Mouse (Mus musculus): ENCODE results near the gene Mreg. TPM values are rescaled to one million over a fixed set of nuclear protein-coding genes. Genes with fewer than 3 reads are reported as not detected.
"Not testable (repeated sequence)": the region's sequence is repeated elsewhere in the genome, so short reads cannot be mapped to it uniquely, and the experiment has no call there.

Mreg gene
- polyA plus RNA-seq, 1 experiment from 2014 or later, result 34.6 TPM

GRCm38 (mm10) chr1:72253881-72254491 is 41.9 kb upstream of the Mreg start:
- Histone ChIP-seq H3K4me3 (ENCODE audit: low read depth, low read length) (peak overlapping the region; percentile 42), H3K4me2 (replicated peaks; ENCODE audit: low read depth) (peak overlapping the region; percentile 59), H3K36me3 (ENCODE audit: control insufficient read depth, insufficient read depth, low read length) (no peaks in the 10 kb centered on the region), H3K4me1 (replicated peaks; ENCODE audit: control insufficient read depth, insufficient read depth) (0 out of 2 replicates have a peak, but pooled peaks cover 4% of the 10 kb centered on the region), H3K9ac (ENCODE audit: low read length) (peak overlapping the region; percentile 71), H3K27me3 (ENCODE audit: control insufficient read depth, insufficient read depth, low read length) (no peaks in the 10 kb centered on the region), H3K27ac (replicated peaks) (peak overlapping the region; percentile 18; the same call in 1 of the 2 replicates), H3K9me3 (ENCODE audit: control insufficient read depth, low read length) (no peaks in the 10 kb centered on the region)
- ATAC-seq (ENCODE audit: low FRiP score, low TSS enrichment) (no peak), DNase-seq (ENCODE audit: low spot score) (no peak)
- no peak for TF ChIP-seq CTCF (IDR thresholded peaks at IDR 0.05; ENCODE audit: low read depth)
- no peak for TF ChIP-seq EP300 (optimal IDR thresholded peaks at IDR 0.05)
- 28% methylated on average over 11 of the region's 11 CpGs for WGBS

GRCm38 (mm10) chr1:72251806-72252205 is 39.7 kb upstream of the Mreg start:
- Histone ChIP-seq H3K27me3 (ENCODE audit: control insufficient read depth, insufficient read depth, low read length) (no peaks in the 10 kb centered on the region), H3K27ac (replicated peaks) (no peak overlapping the region), H3K9me3 (ENCODE audit: control insufficient read depth, low read length) (no peaks in the 10 kb centered on the region), H3K36me3 (ENCODE audit: control insufficient read depth, insufficient read depth, low read length) (no peaks in the 10 kb centered on the region), H3K4me3 (ENCODE audit: low read depth, low read length) (no peak overlapping the region), H3K4me1 (replicated peaks; ENCODE audit: control insufficient read depth, insufficient read depth) (0 out of 2 replicates have a peak, but pooled peaks cover 4% of the 10 kb centered on the region), H3K9ac (ENCODE audit: low read length) (no peak overlapping the region), H3K4me2 (replicated peaks; ENCODE audit: low read depth) (no peak overlapping the region)
- ATAC-seq (ENCODE audit: low FRiP score, low TSS enrichment), result no peak
- 88% methylated on average over 1 of the region's 1 CpGs for WGBS
- TF ChIP-seq EP300 (optimal IDR thresholded peaks at IDR 0.05) (no peak), CTCF (IDR thresholded peaks at IDR 0.05; ENCODE audit: low read depth) (no peak)
- no peak for DNase-seq (ENCODE audit: low spot score)

GRCm38 (mm10) chr1:72248226-72248737 is 36.2 kb upstream of the Mreg start:
- WGBS, result 48% methylated on average over 9 of the region's 9 CpGs
- H3K36me3 ChIP-seq (ENCODE audit: control insufficient read depth, insufficient read depth, low read length); ATAC-seq (ENCODE audit: low FRiP score, low TSS enrichment); H3K4me1 ChIP-seq (replicated peaks; ENCODE audit: control insufficient read depth, insufficient read depth); H3K4me3 ChIP-seq (ENCODE audit: low read depth, low read length); H3K4me2 ChIP-seq (replicated peaks; ENCODE audit: low read depth); H3K27ac ChIP-seq (replicated peaks); DNase-seq (ENCODE audit: low spot score); H3K9ac ChIP-seq (ENCODE audit: low read length); H3K9me3 ChIP-seq (ENCODE audit: control insufficient read depth, low read length); H3K27me3 ChIP-seq (ENCODE audit: control insufficient read depth, insufficient read depth, low read length): not testable (repeated sequence)

GRCm38 (mm10) chr1:72244317-72245036 is 32.4 kb upstream of the Mreg start:
- Histone ChIP-seq H3K27ac (replicated peaks) (peak overlapping the region; percentile 98), H3K9me3 (ENCODE audit: control insufficient read depth, low read length) (no peaks in the 10 kb centered on the region), H3K9ac (ENCODE audit: low read length) (no peak overlapping the region), H3K27me3 (ENCODE audit: control insufficient read depth, insufficient read depth, low read length) (no peaks in the 10 kb centered on the region), H3K4me1 (replicated peaks; ENCODE audit: control insufficient read depth, insufficient read depth) (no peaks in the 10 kb centered on the region), H3K36me3 (ENCODE audit: control insufficient read depth, insufficient read depth, low read length) (no peaks in the 10 kb centered on the region), H3K4me3 (ENCODE audit: low read depth, low read length) (peak overlapping the region; percentile 47), H3K4me2 (replicated peaks; ENCODE audit: low read depth) (peak overlapping the region; percentile 63; the same call in 1 of the 2 replicates)
- DNase-seq (ENCODE audit: low spot score), result peak; percentile 34
- ATAC-seq (ENCODE audit: low FRiP score, low TSS enrichment), result peak; percentile 84
- TF ChIP-seq EP300 (optimal IDR thresholded peaks at IDR 0.05) (peak; percentile 60), CTCF (IDR thresholded peaks at IDR 0.05; ENCODE audit: low read depth) (no peak)
- under 1% methylated on average over 12 of the region's 12 CpGs for WGBS

GRCm38 (mm10) chr1:72243656-72244316 is 31.7 kb upstream of the Mreg start:
- peak overlapping the region; percentile 98 for H3K27ac ChIP-seq (replicated peaks)
- H3K9me3 ChIP-seq (ENCODE audit: control insufficient read depth, low read length), result no peaks in the 10 kb centered on the region
- H3K4me1 ChIP-seq (replicated peaks; ENCODE audit: control insufficient read depth, insufficient read depth), result no peaks in the 10 kb centered on the region
- H3K27me3 ChIP-seq (ENCODE audit: control insufficient read depth, insufficient read depth, low read length), result no peaks in the 10 kb centered on the region
- H3K4me2 ChIP-seq (replicated peaks; ENCODE audit: low read depth), result peak overlapping the region; percentile 63
- H3K36me3 ChIP-seq (ENCODE audit: control insufficient read depth, insufficient read depth, low read length), result no peaks in the 10 kb centered on the region
- DNase-seq (ENCODE audit: low spot score), result peak; percentile 97
- H3K4me3 ChIP-seq (ENCODE audit: low read depth, low read length), result peak overlapping the region; percentile 47
- peak overlapping the region; percentile 93 for H3K9ac ChIP-seq (ENCODE audit: low read length)
- WGBS, result under 1% methylated on average over 47 of the region's 47 CpGs
- TF ChIP-seq CTCF (IDR thresholded peaks at IDR 0.05; ENCODE audit: low read depth) (peak; percentile 40), EP300 (optimal IDR thresholded peaks at IDR 0.05) (peak; percentile 82)
- ATAC-seq (ENCODE audit: low FRiP score, low TSS enrichment), result peak; percentile 96

Data from stomach, postnatal 0 days (tissue).